Mouse (Mus musculus) heart, postnatal 0 days (tissue): ENCODE data around the gene Galntl6. TPM values are rescaled to one million over a fixed set of nuclear protein-coding genes. Genes with fewer than 3 reads are reported as not detected.

Source experiments
- ATAC-seq: fragments of 200-750 bp; cut with Nextera tagmentation; 2 replicates; pipeline ENCODE4 v1.8.0; 2017; ENCODE audit warnings: low read depth, moderate number of reproducible peaks, moderate library complexity; ENCODE audit not compliant: insufficient read depth
- DNase-seq: peaks from one replicate; pipeline ENCODE4 v3.0.0-alpha.2; 2016; ENCODE audit warnings: low spot score
- H3K27ac ChIP-seq: fragments of 300-500 bp; sonication (generic); 2 replicates; pipeline ENCODE4 v1.5.1; 2014; ENCODE audit warnings: low read depth, mild to moderate bottlenecking
- H3K27me3 ChIP-seq: fragments of 300-500 bp; sonication (generic); 2 replicates; pipeline ENCODE4 v1.6.1; 2014; ENCODE audit warnings: low read length, mixed read lengths; ENCODE audit not compliant: control insufficient read depth, insufficient read depth
- H3K36me3 ChIP-seq: fragments of 300-500 bp; sonication (generic); replicated peaks from 2 replicates; pipeline ENCODE4 v1.6.1; 2014; ENCODE audit warnings: low read length, mixed read lengths; ENCODE audit not compliant: control insufficient read depth, insufficient read depth
- H3K4me1 ChIP-seq: fragments of 300-500 bp; sonication (generic); 2 replicates; pipeline ENCODE4 v1.6.1; 2014; ENCODE audit warnings: antibody characterized with exemption; ENCODE audit not compliant: control insufficient read depth, insufficient read depth
- H3K4me2 ChIP-seq: fragments of 300-500 bp; sonication (generic); 2 replicates; pipeline ENCODE4 v1.6.1; 2014; ENCODE audit warnings: low read depth, mild to moderate bottlenecking, low read length, moderate library complexity
- H3K4me3 ChIP-seq: fragments of 300-500 bp; sonication (generic); 2 replicates; pipeline ENCODE4 v1.5.1; 2014; ENCODE audit warnings: low read depth, low read length
- H3K9ac ChIP-seq: fragments of 300-500 bp; sonication (generic); replicated peaks from 2 replicates; pipeline ENCODE4 v1.6.1; 2014; ENCODE audit warnings: low read depth, low read length, mixed read lengths
- H3K9me3 ChIP-seq: fragments of 300-500 bp; sonication (generic); replicated peaks from 2 replicates; pipeline ENCODE4 v1.6.1; 2016; ENCODE audit warnings: low read length; ENCODE audit not compliant: control insufficient read depth
- CTCF ChIP-seq: IDR thresholded peaks from 2 replicates; pipeline ENCODE4 v1.5.1; 2016; ENCODE audit warnings: antibody characterized with exemption, control low read depth, low read depth
- EP300 ChIP-seq: IDR thresholded peaks from 2 replicates; pipeline ENCODE4 v1.6.1; 2016; ENCODE audit warnings: antibody characterized with exemption, low read depth
- WGBS: fragments of 180-500 bp; shearing (Covaris S2); extraction: QIAGEN DNeasy Blood & Tissue Kit; methylation state at CpG from one replicate; pipeline ENCODE4 v1.1.7; 2014; 5-methylcytosine and 5-hydroxymethylcytosine counted together
- polyA plus RNA-seq: library from polyadenylated mRNA; unstranded; fragments of >200 nt; fragmentation: Nextera tagmentation; extraction: Ambion mirVana; gene quantifications from 2 replicates; pipeline ENCODE4 v1.2.1, GENCODE M21; 2015
- total RNA-seq: library from RNA; depleted of rRNA; stranded (reverse); fragments of >200 nt; gene quantifications from 2 replicates; pipeline ENCODE4 v1.2.3, GENCODE M21; 2014; ENCODE audit warnings: low replicate concordance; rRNA removed

Gene Galntl6
- total and polyA plus RNA-seq, 2 experiments from 2014 or later, result not detected

GRCm38 (mm10) chr8:57741309-57741708 lies 1171.1 kb downstream of the Galntl6 start:
- Histone ChIP-seq H3K9me3 (no peaks in the 10 kb centered on the region), H3K4me3 (no peak overlapping the region), H3K36me3 (no peaks in the 10 kb centered on the region), H3K4me1 (no peaks in the 10 kb centered on the region), H3K9ac (no peak overlapping the region), H3K27me3 (no peaks in the 10 kb centered on the region), H3K27ac (no peak overlapping the region), H3K4me2 (no peak overlapping the region)
- WGBS, result 67% methylated on average over 8 of the region's 8 CpGs
- ATAC-seq (no peak), DNase-seq (no peak)
- no peak for TF ChIP-seq EP300
- no peak for TF ChIP-seq CTCF

GRCm38 (mm10) chr8:57737281-57737680 lies 1175.2 kb downstream of the Galntl6 start:
- Histone ChIP-seq H3K9me3 (no peaks in the 10 kb centered on the region), H3K36me3 (no peaks in the 10 kb centered on the region), H3K27ac (no peak overlapping the region), H3K4me2 (no peak overlapping the region), H3K4me3 (no peak overlapping the region), H3K9ac (no peak overlapping the region), H3K4me1 (no peaks in the 10 kb centered on the region), H3K27me3 (no peaks in the 10 kb centered on the region)
- no peak for DNase-seq
- WGBS, result 75% methylated on average over 4 of the region's 4 CpGs
- TF ChIP-seq CTCF (no peak), EP300 (no peak)
- no peak for ATAC-seq

- H3K27ac ChIP-seq, result no peak overlapping the region
- ATAC-seq (no peak), DNase-seq (no peak)
- WGBS, result 44% methylated on average over 2 of the region's 2 CpGs
- H3K4me3 ChIP-seq, result no peak overlapping the region
- no peaks in the 10 kb centered on the region for H3K9me3 ChIP-seq
- no peak overlapping the region for H3K9ac ChIP-seq
- H3K27me3 ChIP-seq, result no peaks in the 10 kb centered on the region
- H3K4me2 ChIP-seq, result no peak overlapping the region
- TF ChIP-seq EP300 (no peak), CTCF (no peak)
- H3K4me1 ChIP-seq, result no peaks in the 10 kb centered on the region
- no peaks in the 10 kb centered on the region for H3K36me3 ChIP-seq
These were observed 1179.6 kb downstream of the Galntl6 start for GRCm38 (mm10) chr8:57732795-57733194.

GRCm38 (mm10) chr8:57731666-57732065 lies 1180.8 kb downstream of the Galntl6 start:
- H3K4me3 ChIP-seq, result no peak overlapping the region
- no peak for TF ChIP-seq EP300
- no peak for TF ChIP-seq CTCF
- ATAC-seq, result no peak
- WGBS, result 75% methylated on average over 8 of the region's 8 CpGs
- no peak overlapping the region for H3K27ac ChIP-seq
- H3K4me2 ChIP-seq, result no peak overlapping the region
- H3K27me3 ChIP-seq, result no peaks in the 10 kb centered on the region
- DNase-seq, result no peak
- H3K4me1 ChIP-seq, result no peaks in the 10 kb centered on the region
- H3K9ac ChIP-seq, result no peak overlapping the region
- H3K36me3 ChIP-seq, result no peaks in the 10 kb centered on the region
- H3K9me3 ChIP-seq, result no peaks in the 10 kb centered on the region

GRCm38 (mm10) chr8:57728276-57728675 lies 1184.2 kb downstream of the Galntl6 start:
- Histone ChIP-seq H3K4me2 (no peak overlapping the region), H3K27me3 (no peaks in the 10 kb centered on the region), H3K9ac (no peak overlapping the region), H3K27ac (no peak overlapping the region), H3K36me3 (no peaks in the 10 kb centered on the region), H3K4me3 (no peak overlapping the region), H3K9me3 (no peaks in the 10 kb centered on the region), H3K4me1 (no peaks in the 10 kb centered on the region)
- TF ChIP-seq EP300 (no peak), CTCF (no peak)
- 51% methylated on average over 2 of the region's 2 CpGs for WGBS
- DNase-seq (no peak), ATAC-seq (no peak)

GRCm38 (mm10) chr8:57724843-57725627 lies 1187.4 kb downstream of the Galntl6 start:
- Histone ChIP-seq H3K36me3 (no peaks in the 10 kb centered on the region), H3K4me2 (no peak overlapping the region), H3K4me1 (no peaks in the 10 kb centered on the region), H3K4me3 (no peak overlapping the region), H3K9me3 (no peaks in the 10 kb centered on the region), H3K9ac (no peak overlapping the region), H3K27ac (no peak overlapping the region), H3K27me3 (no peaks in the 10 kb centered on the region)
- no peak for TF ChIP-seq EP300
- no peak for TF ChIP-seq CTCF
- WGBS, result 68% methylated on average over 13 of the region's 13 CpGs
- DNase-seq, result no peak
- no peak for ATAC-seq

Other genes starting within 250 kb of the Galntl6 start
- not detected in 2 replicates for gene BC030500, start 885 bp downstream of the Galntl6 start, total RNA-seq
- gene BC030500, start 885 bp downstream of the Galntl6 start, polyA plus RNA-seq, result 0.07 TPM in 1 of 2 replicates, not detected in the other